Mouse (Mus musculus) bone marrow, adult 2 months (tissue): Measurements from ENCODE around the gene Cyp2b10.

ENCODE experiments used
- CTCF ChIP-seq: fragments of 200-500 bp; IDR thresholded peaks from 2 replicates; pipeline ENCODE4 v1.5.1; 2011; ENCODE audit warnings: low read length, control low read depth; ENCODE audit not compliant: control insufficient read depth, insufficient read depth
- POLR2A ChIP-seq: fragments of 200-500 bp; IDR thresholded peaks from 2 replicates; pipeline ENCODE4 v1.6.1; 2011; ENCODE audit warnings: low read depth, mild to moderate bottlenecking, control low read depth, low read length, borderline replicate concordance; ENCODE audit not compliant: control insufficient read depth

DNA sequence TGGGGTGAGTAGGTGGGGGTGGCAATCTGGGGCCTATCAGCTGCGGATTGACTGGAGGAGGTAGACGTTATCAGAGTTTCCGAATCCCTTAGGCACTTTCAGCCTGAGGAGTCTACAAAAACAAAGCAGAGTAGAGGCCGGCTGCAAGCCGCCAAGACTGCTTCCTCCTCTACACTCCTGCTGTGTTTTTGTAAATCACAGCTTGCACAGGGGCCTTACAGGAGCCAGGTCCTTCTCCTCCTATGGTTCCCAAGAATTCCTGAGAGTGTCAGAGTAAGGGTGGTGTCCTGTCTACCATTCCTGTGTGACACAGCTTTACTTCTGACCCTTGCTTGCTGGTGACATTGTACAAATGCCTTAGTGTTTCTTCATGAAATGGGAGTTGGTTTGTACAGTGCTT, 32.6 kb upstream of the Cyp2b10 start:
- no peak for TF ChIP-seq CTCF
- TF ChIP-seq POLR2A: no peak
